Comparison of ENCODE assay signal across 21 mouse cellular contexts in genomic region chr4:154511767-154512166, GRCm38 (mm10).
A peak's percentile ranks its signal among the peaks of the same experiment; 100 is the strongest.
DNase-seq lines count a peak whose midpoint lies in the region; ATAC-seq lines count a peak whose summit lies in the region.
"Had no signal": no experiment of that assay in that cellular context is flagged by ENCODE, and none has a peak within 500 bp of the region (broad histone marks: within the 10 kb centered on the region; RNA-seq: fewer than 3 reads in every experiment).

No protein-coding gene starts in this region.

- H3K4me2 ChIP-seq in forebrain, embryonic 11.5 days (ENCODE audit: low read depth, low read length, severe bottlenecking), result no peak overlapping the region
- no peak overlapping the region for H3K4me2 ChIP-seq in forebrain, embryonic 16.5 days (ENCODE audit: low read length)
- H3K4me2 ChIP-seq in midbrain, embryonic 14.5 days (ENCODE audit: low read length), result no peak overlapping the region
- no peak overlapping the region for H3K4me2 ChIP-seq in intestine, embryonic 16.5 days (ENCODE audit: low read depth, low read length)
- H3K4me2 ChIP-seq: embryonic facial prominence, embryonic 12.5 days had no signal

- 16% methylated on average over 4 of the region's 4 CpGs for WGBS in forebrain, embryonic 11.5 days
- 43% methylated on average over 4 of the region's 4 CpGs for WGBS in forebrain, embryonic 16.5 days
- WGBS in midbrain, embryonic 10.5 days, result 31% methylated on average over 4 of the region's 4 CpGs
- 29% methylated on average over 4 of the region's 4 CpGs for WGBS in midbrain, embryonic 14.5 days
- 51% methylated on average over 4 of the region's 4 CpGs for WGBS in intestine, embryonic 16.5 days

- H3K27ac ChIP-seq in forebrain, embryonic 11.5 days (ENCODE audit: low read depth, low read length), result peak overlapping the region; percentile 73; the same call in 1 of the 2 replicates
- no peak overlapping the region; the same call in 1 of the 2 replicates for H3K27ac ChIP-seq in forebrain, embryonic 16.5 days (ENCODE audit: low read length)
- peak overlapping the region; percentile 59 for H3K27ac ChIP-seq in midbrain, embryonic 10.5 days (replicated peaks)
- no peak overlapping the region for H3K27ac ChIP-seq in midbrain, embryonic 14.5 days (replicated peaks; ENCODE audit: low read depth, low read length)
- H3K27ac ChIP-seq in intestine, embryonic 16.5 days (ENCODE audit: low read length), result peak overlapping the region; percentile 69

- ATAC-seq in forebrain, embryonic 11.5 days (replicated peaks; ENCODE audit: low FRiP score), result peak; percentile 34; the same call in 1 of the 2 replicates
- ATAC-seq in forebrain, embryonic 16.5 days, result no peak
- no peak for ATAC-seq in midbrain, embryonic 14.5 days (ENCODE audit: low FRiP score, low TSS enrichment)
- ATAC-seq in intestine, embryonic 16.5 days, result peak; percentile 76
- ATAC-seq: hindbrain, embryonic 16.5 days had no signal

- no peak overlapping the region for H3K4me3 ChIP-seq in forebrain, embryonic 11.5 days (ENCODE audit: low read depth, low read length)
- H3K4me3 ChIP-seq in forebrain, embryonic 16.5 days (replicated peaks; ENCODE audit: low read length), result no peak overlapping the region
- H3K4me3 ChIP-seq in midbrain, embryonic 10.5 days, result no peak overlapping the region
- H3K4me3 ChIP-seq in midbrain, embryonic 14.5 days (replicated peaks; ENCODE audit: low read depth, low read length), result no peak overlapping the region
- no peak overlapping the region for H3K4me3 ChIP-seq in intestine, embryonic 16.5 days (ENCODE audit: low read length)
- H3K4me3 ChIP-seq: embryonic facial prominence, embryonic 12.5 days had no signal

- H3K27me3 ChIP-seq in forebrain, embryonic 11.5 days (ENCODE audit: control insufficient read depth, insufficient read depth, low read length), result no peaks in the 10 kb centered on the region
- no peaks in the 10 kb centered on the region for H3K27me3 ChIP-seq in forebrain, embryonic 16.5 days (replicated peaks; ENCODE audit: control insufficient read depth, insufficient read depth, low read length)
- H3K27me3 ChIP-seq in midbrain, embryonic 10.5 days (ENCODE audit: low read depth, poor library complexity, severe bottlenecking), result peaks cover 99% of the 10 kb centered on the region
- peaks cover 21% of the 10 kb centered on the region; the same call in 1 of the 2 replicates for H3K27me3 ChIP-seq in midbrain, embryonic 14.5 days (ENCODE audit: control insufficient read depth, insufficient read depth, low read length)
- 0 out of 2 replicates have a peak, but pooled peaks cover 3% of the 10 kb centered on the region for H3K27me3 ChIP-seq in intestine, embryonic 16.5 days (replicated peaks; ENCODE audit: control insufficient read depth, insufficient read depth, low read length)
- H3K27me3 ChIP-seq: CH12.LX had no signal

- peak; percentile 76 for DNase-seq in forebrain, embryonic 11.5 days (ENCODE audit: low spot score)
- no peak for DNase-seq in midbrain, embryonic 10.5 days (ENCODE audit: low spot score)
- no peak for DNase-seq in midbrain, embryonic 14.5 days
- no peak for DNase-seq in spleen, postnatal 14 days (ENCODE audit: low spot score in 2 of 2)
- no peak for DNase-seq in ovary, postnatal 14 days (ENCODE audit: low spot score)
- DNase-seq: adrenal gland, postnatal 36 days; cerebellum, adult 18-20 months; cerebellum, postnatal 36 days; gastrocnemius, postnatal 36 days; kidney, adult 2 months; kidney, postnatal 25 days; lung, adult 2 months; lung, postnatal 36 days; retina, postnatal 1 day; thymus, adult 18-20 months; thymus, postnatal 4 days had no signal

- no peak overlapping the region for H3K9ac ChIP-seq in forebrain, embryonic 11.5 days (ENCODE audit: low read length)
- no peak overlapping the region for H3K9ac ChIP-seq in forebrain, embryonic 16.5 days (replicated peaks; ENCODE audit: low read depth, low read length)
- no peak overlapping the region for H3K9ac ChIP-seq in midbrain, embryonic 14.5 days (replicated peaks; ENCODE audit: low read length)
- H3K9ac ChIP-seq in intestine, embryonic 16.5 days (ENCODE audit: low read depth, low read length), result no peak overlapping the region
- H3K9ac ChIP-seq: embryonic facial prominence, embryonic 12.5 days had no signal

- no peaks in the 10 kb centered on the region for H3K9me3 ChIP-seq in forebrain, embryonic 11.5 days (ENCODE audit: control insufficient read depth, low read length)
- H3K9me3 ChIP-seq in forebrain, embryonic 16.5 days (ENCODE audit: control insufficient read depth, low read length), result no peaks in the 10 kb centered on the region
- no peaks in the 10 kb centered on the region for H3K9me3 ChIP-seq in midbrain, embryonic 10.5 days (replicated peaks)
- H3K9me3 ChIP-seq in midbrain, embryonic 14.5 days (ENCODE audit: control insufficient read depth, low read length), result no peaks in the 10 kb centered on the region
- H3K9me3 ChIP-seq in intestine, embryonic 16.5 days (ENCODE audit: control insufficient read depth, low read length), result no peaks in the 10 kb centered on the region
- H3K9me3 ChIP-seq: embryonic facial prominence, embryonic 12.5 days had no signal

- no peaks in the 10 kb centered on the region for H3K36me3 ChIP-seq in forebrain, embryonic 11.5 days (ENCODE audit: control insufficient read depth, insufficient read depth, low read length)
- H3K36me3 ChIP-seq in forebrain, embryonic 16.5 days (ENCODE audit: control insufficient read depth, insufficient read depth), result no peaks in the 10 kb centered on the region
- H3K36me3 ChIP-seq in midbrain, embryonic 10.5 days, result no peaks in the 10 kb centered on the region
- H3K36me3 ChIP-seq in midbrain, embryonic 14.5 days (ENCODE audit: control insufficient read depth, insufficient read depth, low read length), result no peaks in the 10 kb centered on the region
- H3K36me3 ChIP-seq in intestine, embryonic 16.5 days (ENCODE audit: control insufficient read depth, insufficient read depth, low read length), result no peaks in the 10 kb centered on the region
- H3K36me3 ChIP-seq: embryonic facial prominence, embryonic 12.5 days had no signal

- peaks cover 53% of the 10 kb centered on the region for H3K4me1 ChIP-seq in forebrain, embryonic 11.5 days (replicated peaks; ENCODE audit: control insufficient read depth, insufficient read depth, low read length)
- peaks cover 33% of the 10 kb centered on the region for H3K4me1 ChIP-seq in forebrain, embryonic 16.5 days (replicated peaks; ENCODE audit: control insufficient read depth, insufficient read depth, low read length)
- H3K4me1 ChIP-seq in midbrain, embryonic 10.5 days, result peaks cover 89% of the 10 kb centered on the region
- peaks cover 37% of the 10 kb centered on the region for H3K4me1 ChIP-seq in midbrain, embryonic 14.5 days (ENCODE audit: control insufficient read depth, insufficient read depth, low read length)
- peaks cover 51% of the 10 kb centered on the region for H3K4me1 ChIP-seq in intestine, embryonic 16.5 days (ENCODE audit: control insufficient read depth, insufficient read depth, low read length)

Comparison
In these comparisons a context has a peak if more than half of its experiments do, and no peak if none do; other contexts are left out.
1. ATAC-seq: peak in forebrain, embryonic 11.5 days (single experiment) and intestine, embryonic 16.5 days (single experiment); none in forebrain, embryonic 16.5 days (single experiment) and midbrain, embryonic 14.5 days (single experiment).
2. H3K27ac ChIP-seq: peak in forebrain, embryonic 11.5 days (single experiment), midbrain, embryonic 10.5 days (single experiment) and intestine, embryonic 16.5 days (single experiment); none in forebrain, embryonic 16.5 days (single experiment) and midbrain, embryonic 14.5 days (single experiment).